Mouse (Mus musculus): ENCODE results near the gene Lgalsl.

GRCm38 (mm10) chr11:20778861-20779563, 51.8 kb downstream of the Lgalsl start:
- TF ChIP-seq GATA1 (IDR thresholded peaks at IDR 0.05; ENCODE audit: low read length): no peak
- TF ChIP-seq TAL1 (IDR thresholded peaks at IDR 0.05; ENCODE audit: low read length): no peak
